Mouse (Mus musculus): ENCODE results near the gene Dnase2b. TPM values are rescaled to one million over a fixed set of nuclear protein-coding genes. Genes with fewer than 3 reads are reported as not detected.

Gene Dnase2b
- polyA plus RNA-seq, 1 experiment from 2014 or later, result not detected

DNA sequence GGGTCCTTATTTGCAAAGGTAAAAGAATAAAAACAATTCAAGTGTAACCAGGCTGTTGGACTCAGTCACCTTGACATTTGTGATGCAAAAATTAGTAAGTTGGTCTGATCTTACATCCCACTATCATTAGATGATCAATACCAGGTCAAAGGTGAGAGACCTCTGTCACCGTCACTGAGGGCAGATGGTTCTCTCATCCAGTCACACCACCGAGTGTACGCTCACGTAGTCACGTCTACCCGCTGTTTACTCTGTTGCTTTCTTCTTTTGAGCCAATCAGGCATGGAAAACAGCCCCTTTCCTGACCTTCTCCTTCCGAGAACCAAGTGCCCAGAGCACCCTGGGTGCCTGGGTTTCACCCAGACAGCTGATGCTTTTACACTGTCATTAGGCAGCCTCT, 24.2 kb downstream of the Dnase2b start:
- H3K27me3 ChIP-seq (replicated peaks; ENCODE audit: control insufficient read depth, insufficient read depth, low read length), result no peaks in the 10 kb centered on the region
- no peaks in the 10 kb centered on the region for H3K4me1 ChIP-seq (ENCODE audit: control insufficient read depth, insufficient read depth, low read length)
- no peaks in the 10 kb centered on the region for H3K36me3 ChIP-seq (ENCODE audit: control insufficient read depth, insufficient read depth, low read length)
- H3K9me3 ChIP-seq (ENCODE audit: control insufficient read depth, low read length), result no peaks in the 10 kb centered on the region
- H3K4me2 ChIP-seq (ENCODE audit: low read depth, low read length), result no peak overlapping the region
- H3K9ac ChIP-seq (ENCODE audit: low read depth, low read length), result no peak overlapping the region
- H3K4me3 ChIP-seq (ENCODE audit: low read depth, low read length), result no peak overlapping the region
- WGBS, result 84% methylated on average over 7 of the region's 7 CpGs
- DNase-seq (ENCODE audit: low spot score), result no peak
- no peak overlapping the region for H3K27ac ChIP-seq (replicated peaks; ENCODE audit: low read depth, low read length)
- ATAC-seq (ENCODE audit: low read depth), result no peak

DNA sequence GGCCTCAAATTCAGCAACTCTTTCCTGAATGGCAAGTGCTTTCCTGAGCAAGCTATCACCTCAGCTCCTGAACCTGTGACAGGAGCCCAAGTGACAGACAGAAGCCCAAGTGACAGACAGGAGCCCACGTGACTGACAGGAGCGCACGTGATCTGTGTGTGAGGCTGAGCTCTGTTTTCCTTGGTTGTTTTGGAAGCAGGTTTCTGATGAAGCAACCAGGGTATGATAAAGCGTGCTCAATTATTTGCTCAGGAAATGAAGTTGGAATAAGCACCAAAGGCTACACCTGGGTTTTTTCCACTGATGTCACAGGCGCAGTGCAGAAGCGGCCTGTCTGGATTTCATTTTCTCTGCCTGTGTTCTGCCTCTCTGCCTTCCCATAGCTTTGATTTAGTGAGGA, 25.9 kb downstream of the Dnase2b start:
- ATAC-seq (ENCODE audit: low read depth) (no peak), DNase-seq (ENCODE audit: low spot score) (no peak)
- H3K4me1 ChIP-seq (ENCODE audit: control insufficient read depth, insufficient read depth, low read length), result no peaks in the 10 kb centered on the region
- 65% methylated on average over 6 of the region's 6 CpGs for WGBS
- no peaks in the 10 kb centered on the region for H3K36me3 ChIP-seq (ENCODE audit: control insufficient read depth, insufficient read depth, low read length)
- H3K4me3 ChIP-seq (ENCODE audit: low read depth, low read length), result no peak overlapping the region
- H3K9ac ChIP-seq (ENCODE audit: low read depth, low read length), result no peak overlapping the region
- no peak overlapping the region for H3K4me2 ChIP-seq (ENCODE audit: low read depth, low read length)
- H3K27me3 ChIP-seq (replicated peaks; ENCODE audit: control insufficient read depth, insufficient read depth, low read length), result no peaks in the 10 kb centered on the region
- H3K27ac ChIP-seq (replicated peaks; ENCODE audit: low read depth, low read length), result no peak overlapping the region
- no peaks in the 10 kb centered on the region for H3K9me3 ChIP-seq (ENCODE audit: control insufficient read depth, low read length)

GRCm38 (mm10) chr3:146586616-146587015, 28.8 kb downstream of the Dnase2b start:
- 92% methylated on average over 14 of the region's 14 CpGs for WGBS
- H3K27ac ChIP-seq (replicated peaks; ENCODE audit: low read depth, low read length), result no peak overlapping the region
- DNase-seq (ENCODE audit: low spot score), result no peak

DNA sequence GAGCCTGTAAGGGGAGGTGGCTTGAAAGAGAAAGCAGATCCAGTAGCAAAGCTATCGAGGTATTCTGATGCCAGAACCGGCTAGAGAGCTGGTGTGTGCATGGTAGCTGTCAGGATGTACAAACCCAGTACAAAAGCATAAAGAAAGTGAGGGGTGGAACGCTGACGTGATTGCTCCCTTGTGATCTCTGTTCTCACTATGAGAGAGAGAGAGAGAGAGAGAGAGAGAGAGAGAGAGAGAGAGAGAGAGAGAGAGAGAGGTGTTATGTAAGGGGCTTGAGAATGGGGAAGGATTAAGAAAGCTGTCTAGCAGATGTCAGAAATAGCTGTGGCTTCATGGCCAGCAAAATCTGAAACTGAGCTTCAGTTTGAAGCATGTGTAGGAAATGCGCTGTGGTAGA, 31.5 kb downstream of the Dnase2b start:
- H3K27me3 ChIP-seq (replicated peaks; ENCODE audit: control insufficient read depth, insufficient read depth, low read length), result no peaks in the 10 kb centered on the region
- ATAC-seq (ENCODE audit: low read depth) (no peak), DNase-seq (ENCODE audit: low spot score) (peak; percentile 43)
- no peaks in the 10 kb centered on the region for H3K36me3 ChIP-seq (ENCODE audit: control insufficient read depth, insufficient read depth, low read length)
- no peaks in the 10 kb centered on the region for H3K4me1 ChIP-seq (ENCODE audit: control insufficient read depth, insufficient read depth, low read length)
- no peak overlapping the region for H3K27ac ChIP-seq (replicated peaks; ENCODE audit: low read depth, low read length)
- H3K4me2 ChIP-seq (ENCODE audit: low read depth, low read length), result peak overlapping the region; percentile 11
- no peak overlapping the region for H3K9ac ChIP-seq (ENCODE audit: low read depth, low read length)
- H3K4me3 ChIP-seq (ENCODE audit: low read depth, low read length), result no peak overlapping the region
- WGBS, result 47% methylated on average over 5 of the region's 5 CpGs
- H3K9me3 ChIP-seq (ENCODE audit: control insufficient read depth, low read length), result no peaks in the 10 kb centered on the region

More at GRCm38 (mm10) chr3:146586616-146587015, 28.8 kb downstream of the Dnase2b start:
- Histone ChIP-seq H3K27me3 (replicated peaks; ENCODE audit: control insufficient read depth, insufficient read depth, low read length) (no peaks in the 10 kb centered on the region), H3K4me2 (ENCODE audit: low read depth, low read length) (no peak overlapping the region), H3K4me3 (ENCODE audit: low read depth, low read length) (no peak overlapping the region), H3K9me3 (ENCODE audit: control insufficient read depth, low read length) (no peaks in the 10 kb centered on the region), H3K4me1 (ENCODE audit: control insufficient read depth, insufficient read depth, low read length) (no peaks in the 10 kb centered on the region), H3K9ac (ENCODE audit: low read depth, low read length) (no peak overlapping the region), H3K36me3 (ENCODE audit: control insufficient read depth, insufficient read depth, low read length) (no peaks in the 10 kb centered on the region)
- ATAC-seq (ENCODE audit: low read depth), result no peak

- 77% methylated on average over 4 of the region's 4 CpGs for WGBS
- Histone ChIP-seq H3K4me1 (ENCODE audit: control insufficient read depth, insufficient read depth, low read length) (no peaks in the 10 kb centered on the region), H3K9me3 (ENCODE audit: control insufficient read depth, low read length) (no peaks in the 10 kb centered on the region), H3K9ac (ENCODE audit: low read depth, low read length) (no peak overlapping the region), H3K4me2 (ENCODE audit: low read depth, low read length) (peak overlapping the region; percentile 11; the same call in 1 of the 2 replicates), H3K4me3 (ENCODE audit: low read depth, low read length) (no peak overlapping the region), H3K27ac (replicated peaks; ENCODE audit: low read depth, low read length) (no peak overlapping the region), H3K27me3 (replicated peaks; ENCODE audit: control insufficient read depth, insufficient read depth, low read length) (no peaks in the 10 kb centered on the region), H3K36me3 (ENCODE audit: control insufficient read depth, insufficient read depth, low read length) (no peaks in the 10 kb centered on the region)
- ATAC-seq (ENCODE audit: low read depth) (no peak), DNase-seq (ENCODE audit: low spot score) (no peak)
These were observed 31.9 kb downstream of the Dnase2b start for GRCm38 (mm10) chr3:146583478-146583877.

DNA sequence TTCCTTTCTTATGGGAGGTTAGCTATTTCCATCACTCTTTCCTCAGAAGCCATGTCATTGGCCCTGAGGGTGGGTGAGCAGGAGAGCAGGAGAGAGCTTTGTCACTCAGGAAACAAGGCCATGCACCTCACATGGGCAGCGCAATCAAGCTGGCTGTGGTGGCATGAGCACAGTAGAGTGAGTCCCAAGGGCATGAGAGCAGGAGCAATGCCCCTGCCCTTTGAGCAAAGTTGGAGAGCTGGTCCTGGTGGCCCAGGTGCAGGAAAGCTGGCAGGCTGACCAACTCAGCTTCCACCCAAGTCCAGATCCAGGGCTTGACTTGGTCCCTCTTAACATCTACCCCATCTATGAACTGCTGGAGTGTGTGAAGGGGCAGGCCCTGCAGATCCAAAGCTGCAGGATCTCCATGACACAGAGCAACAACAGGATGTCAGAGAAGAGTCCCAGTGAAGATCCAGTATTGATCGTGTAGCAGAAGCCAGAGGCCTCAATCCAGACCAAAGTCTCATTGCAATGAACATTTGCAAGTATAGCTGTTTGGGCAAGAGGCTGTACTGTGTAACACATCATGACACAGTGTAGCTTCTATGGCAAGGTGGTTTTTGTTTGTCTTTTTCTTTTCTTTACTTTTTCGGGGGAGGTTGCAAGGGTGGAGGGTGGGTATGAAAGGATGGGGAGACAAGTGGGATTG, 35.2 kb downstream of the Dnase2b start:
- DNase-seq (ENCODE audit: low spot score), result no peak
- ATAC-seq (ENCODE audit: low read depth), result no peak
- Histone ChIP-seq H3K27ac (replicated peaks; ENCODE audit: low read depth, low read length) (no peak overlapping the region), H3K9me3 (ENCODE audit: control insufficient read depth, low read length) (no peaks in the 10 kb centered on the region), H3K27me3 (replicated peaks; ENCODE audit: control insufficient read depth, insufficient read depth, low read length) (no peaks in the 10 kb centered on the region), H3K4me2 (ENCODE audit: low read depth, low read length) (no peak overlapping the region), H3K4me1 (ENCODE audit: control insufficient read depth, insufficient read depth, low read length) (no peaks in the 10 kb centered on the region), H3K36me3 (ENCODE audit: control insufficient read depth, insufficient read depth, low read length) (no peaks in the 10 kb centered on the region), H3K4me3 (ENCODE audit: low read depth, low read length) (no peak overlapping the region), H3K9ac (ENCODE audit: low read depth, low read length) (no peak overlapping the region)
- 88% methylated on average over 3 of the region's 3 CpGs for WGBS

DNA sequence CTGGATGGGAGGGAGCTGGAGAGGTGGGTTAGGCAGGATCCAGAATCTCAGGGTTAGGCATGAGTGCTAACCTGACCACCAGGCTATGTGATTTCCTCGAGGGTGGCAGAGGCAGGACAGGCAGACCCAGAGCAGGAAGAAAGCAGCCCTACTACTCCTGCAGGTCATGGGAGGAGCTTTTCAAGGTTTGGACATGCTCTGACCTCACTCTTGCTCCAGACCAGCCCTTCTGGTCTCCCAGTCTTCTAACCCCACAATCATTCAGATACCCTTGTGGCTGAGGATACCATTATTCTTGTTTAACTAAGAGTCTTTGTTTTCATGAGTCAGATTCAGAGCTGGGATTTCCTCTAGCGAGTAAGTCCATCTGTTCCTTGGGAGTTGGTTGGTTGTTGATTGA, 37.8 kb downstream of the Dnase2b start:
- Histone ChIP-seq H3K4me3 (ENCODE audit: low read depth, low read length) (no peak overlapping the region), H3K27me3 (replicated peaks; ENCODE audit: control insufficient read depth, insufficient read depth, low read length) (no peaks in the 10 kb centered on the region), H3K4me2 (ENCODE audit: low read depth, low read length) (no peak overlapping the region), H3K9ac (ENCODE audit: low read depth, low read length) (no peak overlapping the region), H3K9me3 (ENCODE audit: control insufficient read depth, low read length) (no peaks in the 10 kb centered on the region), H3K36me3 (ENCODE audit: control insufficient read depth, insufficient read depth, low read length) (no peaks in the 10 kb centered on the region), H3K4me1 (ENCODE audit: control insufficient read depth, insufficient read depth, low read length) (no peaks in the 10 kb centered on the region), H3K27ac (replicated peaks; ENCODE audit: low read depth, low read length) (no peak overlapping the region)
- ATAC-seq (ENCODE audit: low read depth) (no peak), DNase-seq (ENCODE audit: low spot score) (no peak)
- WGBS, result 79% methylated on average over 2 of the region's 2 CpGs

GRCm38 (mm10) chr3:146571341-146571740, 44.1 kb downstream of the Dnase2b start:
- H3K4me2 ChIP-seq (ENCODE audit: low read depth, low read length), result no peak overlapping the region
- ATAC-seq (ENCODE audit: low read depth) (no peak), DNase-seq (ENCODE audit: low spot score) (no peak)
- no peak overlapping the region for H3K4me3 ChIP-seq (ENCODE audit: low read depth, low read length)
- H3K36me3 ChIP-seq (ENCODE audit: control insufficient read depth, insufficient read depth, low read length), result no peaks in the 10 kb centered on the region
- no peaks in the 10 kb centered on the region for H3K9me3 ChIP-seq (ENCODE audit: control insufficient read depth, low read length)
- no peaks in the 10 kb centered on the region for H3K27me3 ChIP-seq (replicated peaks; ENCODE audit: control insufficient read depth, insufficient read depth, low read length)
- no peaks in the 10 kb centered on the region for H3K4me1 ChIP-seq (ENCODE audit: control insufficient read depth, insufficient read depth, low read length)
- H3K9ac ChIP-seq (ENCODE audit: low read depth, low read length), result no peak overlapping the region
- no peak overlapping the region for H3K27ac ChIP-seq (replicated peaks; ENCODE audit: low read depth, low read length)
- WGBS, result 77% methylated on average over 1 of the region's 1 CpGs

DNA sequence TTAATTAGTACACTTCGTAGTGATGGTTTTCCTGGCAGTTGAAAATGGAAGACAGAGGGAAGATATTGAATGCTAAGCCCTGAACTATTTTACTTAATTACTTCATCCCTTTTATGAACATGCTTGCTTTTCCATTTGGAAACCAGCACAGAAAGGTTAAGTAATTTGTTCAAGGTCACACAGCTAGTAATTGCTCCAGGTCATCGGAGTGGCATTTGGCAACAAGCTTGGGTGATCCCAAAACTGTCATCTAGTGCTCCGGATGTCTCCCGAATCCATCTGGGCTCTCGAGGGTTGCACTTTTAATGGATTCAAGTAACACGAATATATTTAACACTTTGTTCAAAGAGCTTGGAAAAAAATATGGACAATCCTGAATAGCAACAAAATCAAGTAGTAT, 44.5 kb downstream of the Dnase2b start:
- no peak for ATAC-seq (ENCODE audit: low read depth)
- WGBS, result 78% methylated on average over 6 of the region's 6 CpGs
- Histone ChIP-seq H3K9me3 (ENCODE audit: control insufficient read depth, low read length) (no peaks in the 10 kb centered on the region), H3K27ac (replicated peaks; ENCODE audit: low read depth, low read length) (no peak overlapping the region), H3K9ac (ENCODE audit: low read depth, low read length) (no peak overlapping the region), H3K4me1 (ENCODE audit: control insufficient read depth, insufficient read depth, low read length) (no peaks in the 10 kb centered on the region), H3K4me2 (ENCODE audit: low read depth, low read length) (no peak overlapping the region), H3K4me3 (ENCODE audit: low read depth, low read length) (no peak overlapping the region), H3K27me3 (replicated peaks; ENCODE audit: control insufficient read depth, insufficient read depth, low read length) (no peaks in the 10 kb centered on the region), H3K36me3 (ENCODE audit: control insufficient read depth, insufficient read depth, low read length) (no peaks in the 10 kb centered on the region)
- no peak for DNase-seq (ENCODE audit: low spot score)

Measured in embryonic facial prominence, embryonic 14.5 days (tissue).